Mouse (Mus musculus): ENCODE data around the gene Sord. TPM values are rescaled to one million over a fixed set of nuclear protein-coding genes. Genes with fewer than 3 reads are reported as not detected.

Gene Sord
- polyA plus RNA-seq, 1 experiment from 2014 or later = 24.0 TPM

DNA sequence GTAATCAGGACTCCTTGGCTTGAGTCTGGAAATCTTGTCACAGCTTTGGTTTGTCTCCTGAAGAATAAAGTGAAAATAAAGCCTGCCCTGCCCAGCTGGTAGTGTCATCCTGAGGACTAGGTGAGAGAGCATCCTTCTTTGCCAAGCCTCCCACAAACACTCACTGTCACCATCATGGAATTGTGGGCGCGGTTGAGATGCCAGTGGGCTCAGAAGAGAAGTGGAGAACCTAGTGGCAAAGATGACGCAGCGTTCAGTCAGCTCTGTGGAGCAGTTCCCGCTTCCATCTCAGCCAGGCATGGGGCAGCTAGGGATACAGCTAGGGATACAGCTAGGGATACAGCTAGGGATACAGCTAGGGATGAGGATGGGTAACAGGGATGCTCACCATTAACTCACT, 21.4 kb downstream of the Sord start:
- 94% methylated on average over 5 of the region's 5 CpGs for WGBS
- Histone ChIP-seq H3K27me3 (ENCODE audit: control insufficient read depth, insufficient read depth, low read length) (no peaks in the 10 kb centered on the region), H3K9me3 (ENCODE audit: control insufficient read depth, low read length) (no peaks in the 10 kb centered on the region), H3K4me3 (ENCODE audit: low read length) (no peak overlapping the region), H3K4me2 (replicated peaks; ENCODE audit: low read depth, low read length) (no peak overlapping the region), H3K36me3 (ENCODE audit: control insufficient read depth, insufficient read depth, low read length) (no peaks in the 10 kb centered on the region), H3K4me1 (ENCODE audit: control insufficient read depth, insufficient read depth, low read length) (no peaks in the 10 kb centered on the region), H3K27ac (ENCODE audit: low read depth, low read length) (no peak overlapping the region), H3K9ac (ENCODE audit: low read depth, low read length) (no peak overlapping the region)
- ATAC-seq (ENCODE audit: low FRiP score, low TSS enrichment) = no peak

DNA sequence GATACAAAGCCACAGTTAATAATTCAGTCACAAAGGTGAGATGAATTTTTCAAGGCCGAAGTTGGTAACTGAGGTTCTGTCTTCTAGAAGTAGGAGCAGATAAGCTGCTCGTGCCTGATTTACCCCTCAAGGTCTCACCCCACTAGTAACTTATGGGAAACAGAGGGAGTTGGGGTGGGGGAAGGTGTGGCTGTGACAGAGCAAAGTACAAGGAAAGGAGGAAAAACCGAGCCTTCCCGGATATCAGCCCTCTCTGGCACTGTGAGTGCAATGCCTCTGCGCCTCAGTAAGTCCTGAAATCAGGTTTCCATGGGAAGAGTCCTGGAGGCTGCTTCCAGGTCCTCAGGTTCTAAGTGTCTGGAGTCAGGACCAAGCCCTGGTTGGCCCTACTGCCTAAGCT, 26.2 kb downstream of the Sord start:
- no peak overlapping the region for H3K4me3 ChIP-seq (ENCODE audit: low read length)
- no peak overlapping the region for H3K27ac ChIP-seq (ENCODE audit: low read depth, low read length)
- no peak overlapping the region for H3K9ac ChIP-seq (ENCODE audit: low read depth, low read length)
- H3K4me2 ChIP-seq (replicated peaks; ENCODE audit: low read depth, low read length) = no peak overlapping the region
- no peaks in the 10 kb centered on the region for H3K4me1 ChIP-seq (ENCODE audit: control insufficient read depth, insufficient read depth, low read length)
- ATAC-seq (ENCODE audit: low FRiP score, low TSS enrichment) = no peak
- 90% methylated on average over 5 of the region's 5 CpGs for WGBS
- H3K27me3 ChIP-seq (ENCODE audit: control insufficient read depth, insufficient read depth, low read length) = no peaks in the 10 kb centered on the region
- H3K36me3 ChIP-seq (ENCODE audit: control insufficient read depth, insufficient read depth, low read length) = no peaks in the 10 kb centered on the region
- H3K9me3 ChIP-seq (ENCODE audit: control insufficient read depth, low read length) = no peaks in the 10 kb centered on the region

- H3K9me3 ChIP-seq (ENCODE audit: control insufficient read depth, low read length) = no peaks in the 10 kb centered on the region
- WGBS = 85% methylated on average over 3 of the region's 3 CpGs
- H3K4me1 ChIP-seq (ENCODE audit: control insufficient read depth, insufficient read depth, low read length) = no peaks in the 10 kb centered on the region
- no peaks in the 10 kb centered on the region for H3K36me3 ChIP-seq (ENCODE audit: control insufficient read depth, insufficient read depth, low read length)
- H3K4me3 ChIP-seq (ENCODE audit: low read length) = no peak overlapping the region
- no peak overlapping the region for H3K27ac ChIP-seq (ENCODE audit: low read depth, low read length)
- H3K4me2 ChIP-seq (replicated peaks; ENCODE audit: low read depth, low read length) = no peak overlapping the region
- H3K9ac ChIP-seq (ENCODE audit: low read depth, low read length) = no peak overlapping the region
- no peak for ATAC-seq (ENCODE audit: low FRiP score, low TSS enrichment)
- H3K27me3 ChIP-seq (ENCODE audit: control insufficient read depth, insufficient read depth, low read length) = no peaks in the 10 kb centered on the region
Measured at GRCm38 (mm10) chr2:122264690-122265089, 30.1 kb downstream of the Sord start.

- no peak overlapping the region for H3K4me3 ChIP-seq (ENCODE audit: low read length)
- 89% methylated on average over 7 of the region's 7 CpGs for WGBS
Measured at GRCm38 (mm10) chr2:122266407-122267193, 32.1 kb downstream of the Sord start.

DNA sequence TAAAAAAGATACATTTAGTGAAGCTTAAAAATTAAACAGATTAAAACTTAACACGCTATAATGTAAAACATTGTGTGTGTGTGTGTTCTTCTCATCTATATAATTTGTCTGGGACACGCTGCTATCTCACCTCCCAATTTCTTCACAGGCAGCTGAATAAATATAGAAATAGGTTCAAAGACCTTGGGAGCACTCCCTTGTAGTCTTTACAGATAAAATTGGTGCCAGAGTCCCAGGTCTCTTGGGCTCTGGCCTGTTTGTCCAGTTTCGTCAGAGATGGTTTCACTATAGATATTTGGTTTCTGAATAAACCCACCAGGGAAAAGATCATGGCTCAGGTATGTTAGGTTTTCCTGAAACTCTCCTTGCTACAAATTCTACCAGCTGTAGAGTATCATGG, 44.2 kb downstream of the Sord start:
- Histone ChIP-seq H3K9ac (ENCODE audit: low read depth, low read length) (no peak overlapping the region), H3K36me3 (ENCODE audit: control insufficient read depth, insufficient read depth, low read length) (no peaks in the 10 kb centered on the region), H3K9me3 (ENCODE audit: control insufficient read depth, low read length) (no peaks in the 10 kb centered on the region), H3K27me3 (ENCODE audit: control insufficient read depth, insufficient read depth, low read length) (no peaks in the 10 kb centered on the region), H3K4me1 (ENCODE audit: control insufficient read depth, insufficient read depth, low read length) (no peaks in the 10 kb centered on the region), H3K27ac (ENCODE audit: low read depth, low read length) (no peak overlapping the region), H3K4me3 (ENCODE audit: low read length) (no peak overlapping the region), H3K4me2 (replicated peaks; ENCODE audit: low read depth, low read length) (no peak overlapping the region)
- no peak for ATAC-seq (ENCODE audit: low FRiP score, low TSS enrichment)
- WGBS = 81% methylated on average over 3 of the region's 3 CpGs

More at GRCm38 (mm10) chr2:122266407-122267193, 32.1 kb downstream of the Sord start:
- H3K27me3 ChIP-seq (ENCODE audit: control insufficient read depth, insufficient read depth, low read length) = no peaks in the 10 kb centered on the region
- no peak for ATAC-seq (ENCODE audit: low FRiP score, low TSS enrichment)
- H3K4me1 ChIP-seq (ENCODE audit: control insufficient read depth, insufficient read depth, low read length) = no peaks in the 10 kb centered on the region
- no peak overlapping the region for H3K9ac ChIP-seq (ENCODE audit: low read depth, low read length)
- no peaks in the 10 kb centered on the region for H3K9me3 ChIP-seq (ENCODE audit: control insufficient read depth, low read length)
- no peak overlapping the region for H3K27ac ChIP-seq (ENCODE audit: low read depth, low read length)
- no peaks in the 10 kb centered on the region for H3K36me3 ChIP-seq (ENCODE audit: control insufficient read depth, insufficient read depth, low read length)
- no peak overlapping the region for H3K4me2 ChIP-seq (replicated peaks; ENCODE audit: low read depth, low read length)

- ATAC-seq (ENCODE audit: low FRiP score, low TSS enrichment) = no peak
- 85% methylated on average over 9 of the region's 9 CpGs for WGBS
- no peak overlapping the region for H3K4me3 ChIP-seq (ENCODE audit: low read length)
Measured at GRCm38 (mm10) chr2:122284091-122284490, 49.5 kb downstream of the Sord start.

GRCm38 (mm10) chr2:122286137-122286536, 51.6 kb downstream of the Sord start:
- WGBS = 63% methylated on average over 7 of the region's 7 CpGs
- Histone ChIP-seq H3K27ac (ENCODE audit: low read depth, low read length) (no peak overlapping the region), H3K4me2 (replicated peaks; ENCODE audit: low read depth, low read length) (no peak overlapping the region), H3K4me3 (ENCODE audit: low read length) (no peak overlapping the region), H3K9ac (ENCODE audit: low read depth, low read length) (no peak overlapping the region), H3K4me1 (ENCODE audit: control insufficient read depth, insufficient read depth, low read length) (no peaks in the 10 kb centered on the region), H3K9me3 (ENCODE audit: control insufficient read depth, low read length) (no peaks in the 10 kb centered on the region), H3K36me3 (ENCODE audit: control insufficient read depth, insufficient read depth, low read length) (no peaks in the 10 kb centered on the region), H3K27me3 (ENCODE audit: control insufficient read depth, insufficient read depth, low read length) (no peaks in the 10 kb centered on the region)
- ATAC-seq (ENCODE audit: low FRiP score, low TSS enrichment) = no peak

More at GRCm38 (mm10) chr2:122284091-122284490, 49.5 kb downstream of the Sord start:
- Histone ChIP-seq H3K27ac (ENCODE audit: low read depth, low read length) (no peak overlapping the region), H3K4me1 (ENCODE audit: control insufficient read depth, insufficient read depth, low read length) (no peaks in the 10 kb centered on the region), H3K27me3 (ENCODE audit: control insufficient read depth, insufficient read depth, low read length) (no peaks in the 10 kb centered on the region), H3K9ac (ENCODE audit: low read depth, low read length) (no peak overlapping the region), H3K4me2 (replicated peaks; ENCODE audit: low read depth, low read length) (no peak overlapping the region), H3K36me3 (ENCODE audit: control insufficient read depth, insufficient read depth, low read length) (no peaks in the 10 kb centered on the region), H3K9me3 (ENCODE audit: control insufficient read depth, low read length) (no peaks in the 10 kb centered on the region)

- no peaks in the 10 kb centered on the region for H3K36me3 ChIP-seq (ENCODE audit: control insufficient read depth, insufficient read depth, low read length)
- H3K4me2 ChIP-seq (replicated peaks; ENCODE audit: low read depth, low read length) = no peak overlapping the region
- H3K4me1 ChIP-seq (ENCODE audit: control insufficient read depth, insufficient read depth, low read length) = 0 out of 2 replicates have a peak, but pooled peaks cover 12% of the 10 kb centered on the region
- no peak overlapping the region for H3K9ac ChIP-seq (ENCODE audit: low read depth, low read length)
- no peaks in the 10 kb centered on the region for H3K9me3 ChIP-seq (ENCODE audit: control insufficient read depth, low read length)
- 8% methylated on average over 7 of the region's 7 CpGs for WGBS
- no peak for ATAC-seq (ENCODE audit: low FRiP score, low TSS enrichment)
- H3K27me3 ChIP-seq (ENCODE audit: control insufficient read depth, insufficient read depth, low read length) = peaks cover 63% of the 10 kb centered on the region
- no peak overlapping the region for H3K4me3 ChIP-seq (ENCODE audit: low read length)
- no peak overlapping the region for H3K27ac ChIP-seq (ENCODE audit: low read depth, low read length)
Measured at GRCm38 (mm10) chr2:122294916-122295315, 60.4 kb downstream of the Sord start.

DNA sequence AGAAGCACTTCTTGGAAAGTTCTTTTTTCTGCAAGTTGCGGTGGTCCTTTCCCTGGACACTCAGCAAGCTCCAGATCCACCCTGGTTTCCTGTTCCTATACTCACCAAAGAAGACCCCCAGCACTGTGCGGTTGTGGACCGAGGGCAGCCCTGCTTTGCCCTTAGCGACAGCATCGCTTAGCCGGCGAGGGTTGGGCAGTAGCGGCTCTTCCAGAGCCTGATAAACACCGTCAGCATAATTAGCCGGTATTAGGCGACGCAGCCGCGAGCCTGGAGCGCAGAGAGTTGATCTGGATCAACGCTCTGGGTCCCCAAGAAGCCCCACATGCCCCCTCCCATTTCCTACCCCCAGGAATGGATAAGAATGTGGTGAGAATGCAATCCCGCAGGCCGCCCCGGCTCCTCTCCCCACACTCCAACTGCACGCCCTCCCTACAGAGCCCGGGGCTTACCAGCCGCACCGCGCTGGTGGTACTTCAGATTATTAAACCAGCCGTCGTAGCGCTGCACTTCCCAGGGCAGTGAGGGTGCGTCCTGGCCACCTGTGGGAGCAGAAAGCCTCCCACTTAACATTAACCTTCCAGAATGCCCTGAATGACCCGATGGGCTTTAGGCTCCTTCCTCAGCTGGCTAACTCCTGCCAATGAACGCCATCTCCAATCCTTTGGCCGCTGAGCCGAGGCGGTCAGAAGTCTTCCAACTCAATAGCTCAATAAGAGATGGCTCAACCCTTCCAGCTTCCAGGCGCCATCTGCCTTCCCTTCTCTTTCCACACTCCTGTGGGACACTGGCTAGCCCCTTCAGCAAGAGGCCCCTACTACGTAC, 62.9 kb downstream of the Sord start:
- no peak for ATAC-seq (ENCODE audit: low FRiP score, low TSS enrichment)
- no peak overlapping the region for H3K9ac ChIP-seq (ENCODE audit: low read depth, low read length)
- WGBS = under 1% methylated on average over 35 of the region's 35 CpGs
- no peak overlapping the region; the same call in 1 of the 2 replicates for H3K4me2 ChIP-seq (replicated peaks; ENCODE audit: low read depth, low read length)
- H3K4me3 ChIP-seq (ENCODE audit: low read length) = peak overlapping the region; percentile 10
- H3K27ac ChIP-seq (ENCODE audit: low read depth, low read length) = no peak overlapping the region
- H3K9me3 ChIP-seq (ENCODE audit: control insufficient read depth, low read length) = no peaks in the 10 kb centered on the region
- peaks cover 19% of the 10 kb centered on the region for H3K4me1 ChIP-seq (ENCODE audit: control insufficient read depth, insufficient read depth, low read length)
- H3K27me3 ChIP-seq (ENCODE audit: control insufficient read depth, insufficient read depth, low read length) = peaks cover 88% of the 10 kb centered on the region
- no peaks in the 10 kb centered on the region for H3K36me3 ChIP-seq (ENCODE audit: control insufficient read depth, insufficient read depth, low read length)
